Comparison of ENCODE assay signal across 16 mouse cellular contexts in the genomic region with DNA sequence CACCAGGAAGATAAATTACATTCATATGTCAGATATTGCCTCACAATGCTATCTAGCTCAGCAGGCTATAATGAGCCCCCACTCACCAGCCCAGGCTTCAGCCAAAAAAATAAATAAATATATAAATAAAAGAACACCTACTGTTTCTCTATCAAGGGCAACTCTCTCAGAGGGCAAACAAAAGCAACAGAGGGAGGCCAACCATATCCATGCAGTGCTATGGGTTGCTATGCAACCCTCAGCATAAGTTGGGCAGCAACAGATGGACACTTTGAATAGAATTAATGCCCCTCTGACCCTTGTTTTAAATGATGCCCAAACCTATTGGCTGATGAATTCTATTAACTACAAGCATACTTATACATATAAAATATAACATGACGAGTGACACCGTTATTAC.
DNase-seq lines count a peak whose midpoint lies in the region; ATAC-seq and TF ChIP-seq lines count a peak whose summit lies in the region.
"Had no signal": no experiment of that assay in that cellular context is flagged by ENCODE, and none has a peak within 500 bp of the region (broad histone marks: within the 10 kb centered on the region; RNA-seq: fewer than 3 reads in every experiment).

No protein-coding gene starts in this region.

- H3K4me2 ChIP-seq in neural tube, embryonic 11.5 days (ENCODE audit: low read depth): no peak overlapping the region
- H3K4me2 ChIP-seq in neural tube, embryonic 15.5 days: no peak overlapping the region
- no peak overlapping the region for H3K4me2 ChIP-seq in forebrain, embryonic 16.5 days (ENCODE audit: low read length)
- H3K4me2 ChIP-seq in hindbrain, postnatal 0 days (ENCODE audit: low read depth, low read length): no peak overlapping the region
- H3K4me2 ChIP-seq: heart, embryonic 13.5 days had no signal

- DNase-seq in neural tube, embryonic 11.5 days (ENCODE audit: low spot score): peak; percentile 13
- peak; percentile 27 for DNase-seq in hindbrain, postnatal 0 days (ENCODE audit: low spot score)
- DNase-seq in gastrocnemius, adult 8-10 months (ENCODE audit: low spot score in 2 of 2): no peak
- no peak for DNase-seq in cerebellum, adult 2 months
- DNase-seq: cerebellum, adult 11-12 months; kidney, adult 9 months; thymus, postnatal 25 days had no signal

- H3K36me3 ChIP-seq in neural tube, embryonic 11.5 days (ENCODE audit: control insufficient read depth, insufficient read depth, low read length): no peaks in the 10 kb centered on the region
- H3K36me3 ChIP-seq in neural tube, embryonic 15.5 days: no peaks in the 10 kb centered on the region
- H3K36me3 ChIP-seq in forebrain, embryonic 16.5 days (ENCODE audit: control insufficient read depth, insufficient read depth): no peaks in the 10 kb centered on the region
- no peaks in the 10 kb centered on the region for H3K36me3 ChIP-seq in hindbrain, postnatal 0 days (ENCODE audit: insufficient read depth, low read length)
- H3K36me3 ChIP-seq: heart, embryonic 13.5 days had no signal

- no peak for TF ChIP-seq CTCF in hindbrain, postnatal 0 days (IDR thresholded peaks at IDR 0.05; ENCODE audit: low read depth)
- TF ChIP-seq CTCF in cerebellum, adult 2 months (IDR thresholded peaks at IDR 0.05; ENCODE audit: borderline replicate concordance, insufficient read depth, low read depth, low read length): no peak

- TF ChIP-seq POLR2A in cerebellum, adult 2 months (IDR thresholded peaks at IDR 0.05; ENCODE audit: borderline replicate concordance, insufficient read depth, low read length): no peak

- no peaks in the 10 kb centered on the region; the same call in 1 of the 2 replicates for H3K4me1 ChIP-seq in neural tube, embryonic 11.5 days (ENCODE audit: control insufficient read depth, insufficient read depth, low read length)
- H3K4me1 ChIP-seq in neural tube, embryonic 15.5 days: no peaks in the 10 kb centered on the region
- no peaks in the 10 kb centered on the region for H3K4me1 ChIP-seq in forebrain, embryonic 16.5 days (replicated peaks; ENCODE audit: control insufficient read depth, insufficient read depth, low read length)
- H3K4me1 ChIP-seq in hindbrain, postnatal 0 days (ENCODE audit: insufficient read depth, low read length): no peaks in the 10 kb centered on the region
- no peaks in the 10 kb centered on the region for H3K4me1 ChIP-seq in cerebellum, adult 2 months (ENCODE audit: control insufficient read depth, insufficient read depth, low read length)
- H3K4me1 ChIP-seq: heart, embryonic 13.5 days; megakaryocyte, embryonic 14.5 days had no signal

- no peak overlapping the region for H3K9ac ChIP-seq in neural tube, embryonic 11.5 days (ENCODE audit: low read length)
- no peak overlapping the region for H3K9ac ChIP-seq in neural tube, embryonic 15.5 days (replicated peaks)
- H3K9ac ChIP-seq in forebrain, embryonic 16.5 days (replicated peaks; ENCODE audit: low read depth, low read length): no peak overlapping the region
- H3K9ac ChIP-seq in hindbrain, postnatal 0 days (replicated peaks; ENCODE audit: low read length): no peak overlapping the region
- H3K9ac ChIP-seq: heart, embryonic 13.5 days; liver, embryonic 14.5 days had no signal

- no peak overlapping the region for H3K27ac ChIP-seq in neural tube, embryonic 11.5 days (ENCODE audit: low read depth, low read length)
- no peak overlapping the region for H3K27ac ChIP-seq in neural tube, embryonic 15.5 days (replicated peaks)
- H3K27ac ChIP-seq in forebrain, embryonic 16.5 days (ENCODE audit: low read length): no peak overlapping the region
- no peak overlapping the region for H3K27ac ChIP-seq in hindbrain, postnatal 0 days
- no peak overlapping the region for H3K27ac ChIP-seq in cerebellum, adult 2 months (ENCODE audit: insufficient read depth, low read length)
- H3K27ac ChIP-seq: heart, embryonic 13.5 days; left cerebral cortex, adult 2 months; liver, embryonic 14.5 days; stomach, postnatal 0 days had no signal

- WGBS in neural tube, embryonic 11.5 days: 54% methylated on average over 2 of the region's 2 CpGs
- 43% methylated on average over 2 of the region's 2 CpGs for WGBS in neural tube, embryonic 15.5 days
- 79% methylated on average over 2 of the region's 2 CpGs for WGBS in forebrain, embryonic 16.5 days
- 27% methylated on average over 2 of the region's 2 CpGs for WGBS in hindbrain, postnatal 0 days
- WGBS in cerebellum, adult 2 months: 45% methylated on average over 2 of the region's 2 CpGs

- no peaks in the 10 kb centered on the region for H3K9me3 ChIP-seq in neural tube, embryonic 11.5 days (ENCODE audit: control insufficient read depth, low read length)
- H3K9me3 ChIP-seq in neural tube, embryonic 15.5 days (replicated peaks): no peaks in the 10 kb centered on the region
- no peaks in the 10 kb centered on the region for H3K9me3 ChIP-seq in forebrain, embryonic 16.5 days (ENCODE audit: control insufficient read depth, low read length)
- no peaks in the 10 kb centered on the region for H3K9me3 ChIP-seq in hindbrain, postnatal 0 days (ENCODE audit: low read length)
- H3K9me3 ChIP-seq: heart, embryonic 13.5 days had no signal

- H3K4me3 ChIP-seq in neural tube, embryonic 11.5 days (ENCODE audit: low read depth, low read length): no peak overlapping the region
- H3K4me3 ChIP-seq in neural tube, embryonic 15.5 days (replicated peaks): no peak overlapping the region
- H3K4me3 ChIP-seq in forebrain, embryonic 16.5 days (replicated peaks; ENCODE audit: low read length): no peak overlapping the region
- no peak overlapping the region for H3K4me3 ChIP-seq in hindbrain, postnatal 0 days (ENCODE audit: low read length)
- no peak overlapping the region for H3K4me3 ChIP-seq in cerebellum, adult 2 months (replicated peaks; ENCODE audit: insufficient read depth, low read depth, low read length)
- H3K4me3 ChIP-seq: heart, embryonic 13.5 days; left cerebral cortex, adult 2 months; megakaryocyte, embryonic 14.5 days had no signal

- ATAC-seq in neural tube, embryonic 11.5 days (ENCODE audit: insufficient read depth, low FRiP score, low TSS enrichment): peak; percentile 80
- no peak for ATAC-seq in neural tube, embryonic 15.5 days (ENCODE audit: low FRiP score)
- 0 out of 2 replicates have a peak, but pooled peaks have one; percentile 15 for ATAC-seq in forebrain, embryonic 16.5 days
- ATAC-seq in hindbrain, postnatal 0 days: peak; percentile 73
- no peak for ATAC-seq in monocyte, adult 5-6 weeks (replicated peaks; ENCODE audit: insufficient number of reproducible peaks, low FRiP score, low TSS enrichment, poor library complexity, severe bottlenecking)
- ATAC-seq: lung, postnatal 0 days had no signal

- no peaks in the 10 kb centered on the region for H3K27me3 ChIP-seq in neural tube, embryonic 11.5 days (ENCODE audit: control insufficient read depth, insufficient read depth, low read length)
- H3K27me3 ChIP-seq in neural tube, embryonic 15.5 days (replicated peaks): no peaks in the 10 kb centered on the region
- H3K27me3 ChIP-seq in forebrain, embryonic 16.5 days (replicated peaks; ENCODE audit: control insufficient read depth, insufficient read depth, low read length): no peaks in the 10 kb centered on the region
- H3K27me3 ChIP-seq in hindbrain, postnatal 0 days (ENCODE audit: insufficient read depth, low read length): no peaks in the 10 kb centered on the region
- no peaks in the 10 kb centered on the region for H3K27me3 ChIP-seq in cerebellum, adult 2 months (ENCODE audit: control insufficient read depth, insufficient read depth, low read length)
- H3K27me3 ChIP-seq: heart, embryonic 13.5 days; megakaryocyte, embryonic 14.5 days had no signal

Comparison
In these comparisons a context has a peak if more than half of its experiments do, and no peak if none do; other contexts are left out.
1. ATAC-seq: peak in neural tube, embryonic 11.5 days (single experiment), forebrain, embryonic 16.5 days (single experiment) and hindbrain, postnatal 0 days (single experiment); none in neural tube, embryonic 15.5 days (single experiment) and monocyte, adult 5-6 weeks (single experiment).
2. DNase-seq: peak in neural tube, embryonic 11.5 days (single experiment) and hindbrain, postnatal 0 days (single experiment); none in gastrocnemius, adult 8-10 months (0 of 2) and cerebellum, adult 2 months (0 of 2).